Comparison of ENCODE assay signal across 33 mouse cellular contexts in the genomic region with DNA sequence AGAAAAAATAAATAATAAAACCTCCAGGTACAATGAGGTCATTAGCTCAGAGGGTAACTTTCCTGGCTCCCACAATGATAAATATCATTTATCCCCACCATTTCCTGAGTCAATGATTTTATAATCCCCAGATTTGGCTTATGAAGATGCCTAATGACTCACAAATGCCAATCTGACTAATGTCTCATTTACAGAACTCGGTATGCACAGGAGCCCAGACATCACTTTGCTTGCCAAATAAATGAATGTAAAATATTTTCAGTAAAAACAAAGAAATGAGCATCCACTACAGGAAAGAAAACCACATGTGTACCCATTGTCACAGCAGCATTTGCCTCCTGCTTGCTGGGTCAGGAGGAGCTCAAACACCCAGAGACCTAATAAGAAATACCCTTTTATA.
"Had no signal": no experiment of that assay in that cellular context is flagged by ENCODE, and none has a peak within 500 bp of the region (broad histone marks: within the 10 kb centered on the region; RNA-seq: fewer than 3 reads in every experiment).

No protein-coding gene starts in this region.

- H3K4me1 ChIP-seq: heart, embryonic 12.5 days; heart, embryonic 13.5 days; heart, embryonic 15.5 days; hindbrain, embryonic 10.5 days; hindbrain, embryonic 12.5 days; hindbrain, embryonic 13.5 days; hindbrain, embryonic 15.5 days; kidney, embryonic 15.5 days had no signal

- H3K36me3 ChIP-seq: heart, embryonic 12.5 days; heart, embryonic 13.5 days; heart, embryonic 15.5 days; hindbrain, embryonic 10.5 days; hindbrain, embryonic 12.5 days; hindbrain, embryonic 15.5 days; kidney, embryonic 15.5 days had no signal

- H3K9me3 ChIP-seq: heart, embryonic 12.5 days; heart, embryonic 13.5 days; heart, embryonic 15.5 days; hindbrain, embryonic 10.5 days; hindbrain, embryonic 12.5 days; hindbrain, embryonic 13.5 days; hindbrain, embryonic 15.5 days; kidney, embryonic 15.5 days had no signal

- DNase-seq: heart, postnatal 10 days; heart, postnatal 14 days; heart, postnatal 36 days; heart, postnatal 4 days; kidney, adult 11 months; kidney, adult 18-20 months; kidney, adult 2 months; kidney, adult 8-10 months; kidney, adult 9 months; kidney, postnatal 10 days; kidney, postnatal 14 days; kidney, postnatal 25 days; kidney, postnatal 36 days; kidney, postnatal 4 days; layer of hippocampus, adult 9-11 months; layer of hippocampus, postnatal 36 days had no signal

- H3K9ac ChIP-seq: heart, embryonic 12.5 days; heart, embryonic 13.5 days; heart, embryonic 15.5 days; hindbrain, embryonic 12.5 days; hindbrain, embryonic 13.5 days; hindbrain, embryonic 14.5 days; hindbrain, embryonic 15.5 days; kidney, embryonic 15.5 days had no signal

- H3K27ac ChIP-seq: heart, embryonic 13.5 days; heart, embryonic 15.5 days; hindbrain, embryonic 10.5 days; hindbrain, embryonic 12.5 days; hindbrain, embryonic 13.5 days; hindbrain, embryonic 14.5 days; hindbrain, embryonic 15.5 days; hindbrain, postnatal 0 days; kidney, embryonic 15.5 days; kidney, postnatal 0 days; layer of hippocampus, adult 2 months; left cerebral cortex, adult 2 months had no signal

- H3K4me2 ChIP-seq: heart, embryonic 12.5 days; heart, embryonic 13.5 days; heart, embryonic 15.5 days; hindbrain, embryonic 12.5 days; hindbrain, embryonic 13.5 days; hindbrain, embryonic 14.5 days; hindbrain, embryonic 15.5 days; kidney, embryonic 15.5 days had no signal

- H3K27me3 ChIP-seq: heart, embryonic 12.5 days; heart, embryonic 13.5 days; heart, embryonic 15.5 days; hindbrain, embryonic 12.5 days; hindbrain, embryonic 13.5 days; hindbrain, embryonic 15.5 days; kidney, embryonic 15.5 days had no signal

- H3K4me3 ChIP-seq: heart, embryonic 12.5 days; heart, embryonic 13.5 days; heart, embryonic 15.5 days; hindbrain, embryonic 10.5 days; hindbrain, embryonic 12.5 days; hindbrain, embryonic 13.5 days; hindbrain, embryonic 15.5 days; kidney, embryonic 15.5 days; layer of hippocampus, adult 2 months; left cerebral cortex, adult 2 months had no signal

- ATAC-seq: hindbrain, embryonic 16.5 days; hindbrain, postnatal 0 days; inflammation-experienced regulatory T-cells, adult 6 months; intestine, embryonic 16.5 days; intestine, postnatal 0 days had no signal
